Mouse (Mus musculus): ENCODE data around the gene Ces1c.

DNA sequence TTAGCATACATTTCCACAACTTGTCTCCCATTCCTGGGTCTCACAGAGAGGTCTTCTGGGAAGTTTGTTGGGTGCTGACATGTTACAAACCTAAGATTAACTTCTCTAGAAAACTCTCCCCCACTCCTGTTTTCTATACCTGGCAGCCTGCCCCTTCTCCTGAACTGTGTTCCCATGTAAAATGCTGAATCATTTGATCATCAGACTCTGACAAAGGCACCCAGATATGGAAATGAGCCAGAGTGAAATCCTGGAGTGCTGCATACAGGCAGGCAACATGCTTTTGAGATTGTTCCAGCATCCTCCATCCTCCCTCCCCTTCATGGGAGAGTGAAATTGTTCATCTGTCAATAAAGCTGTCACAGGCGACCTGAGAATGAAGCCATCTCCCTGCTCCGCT is 4.6 kb downstream of the Ces1c start:
- TF ChIP-seq POLR2A (IDR thresholded peaks at IDR 0.05; ENCODE audit: insufficient read depth, low read depth, low read length) (no peak), CTCF (IDR thresholded peaks at IDR 0.05) (no peak), EP300 (IDR thresholded peaks at IDR 0.05; ENCODE audit: insufficient read depth, low read depth, low read length) (no peak)
